Mouse (Mus musculus): ENCODE measurements around the gene Tnfrsf14.

Tnfrsf14 gene

GRCm38 (mm10) chr4:154880730-154881129 lies 47.6 kb downstream of the Tnfrsf14 start:
- DNase-seq (ENCODE audit: low spot score) = peak; percentile 43

- DNase-seq (ENCODE audit: low spot score) = peak; percentile 95
Observed at GRCm38 (mm10) chr4:154877864-154878548, 50.4 kb downstream of the Tnfrsf14 start.

- no peak for DNase-seq (ENCODE audit: low spot score)
Observed at GRCm38 (mm10) chr4:154873186-154873585, 55.2 kb downstream of the Tnfrsf14 start.
